Mouse (Mus musculus) brain, adult 2 months (tissue): ENCODE measurements around the gene Foxo4.

Experiments used
- DNase-seq: peaks from one replicate; pipeline ENCODE4 v3.0.0; 2011; ENCODE audit warnings: low read depth, low spot score

Foxo4 gene

DNA sequence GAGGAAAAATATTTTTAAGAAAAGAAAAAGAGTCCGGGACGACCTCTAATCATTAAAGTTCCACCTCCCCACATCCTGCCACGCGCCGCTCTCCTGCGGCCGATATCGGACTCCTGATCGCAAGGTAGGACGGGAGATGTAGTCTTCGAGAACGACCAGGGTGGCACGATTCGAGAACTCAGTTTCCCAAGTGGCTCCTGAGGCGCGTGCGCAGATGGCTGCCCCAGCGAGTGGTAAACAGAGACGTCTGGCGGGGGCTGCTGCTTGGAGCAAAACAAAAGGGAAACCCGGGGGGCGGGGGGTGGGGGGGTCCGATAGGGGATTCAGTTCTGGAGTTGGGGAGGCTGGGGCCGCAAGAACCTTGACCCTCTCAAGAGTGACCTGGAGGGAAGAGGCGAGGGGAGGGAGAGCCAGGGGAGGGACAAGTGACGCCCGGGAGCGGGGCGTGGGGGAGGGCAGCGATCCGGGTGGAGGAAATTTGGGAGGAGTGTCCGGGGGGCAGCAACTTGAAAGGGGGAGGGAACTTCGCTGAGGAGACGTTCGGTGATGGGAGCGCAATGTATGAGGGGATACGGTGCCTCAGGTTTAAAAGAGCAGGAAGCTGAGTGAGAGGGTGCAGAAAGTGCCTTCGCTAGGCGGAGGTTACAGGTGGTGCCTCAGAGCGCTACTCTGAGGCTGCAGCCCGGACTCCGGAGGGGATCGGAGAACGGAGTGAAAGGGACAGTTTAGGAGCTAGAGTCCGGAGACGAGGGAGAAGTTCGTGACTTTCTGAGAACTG is at the start of gene Foxo4:
TSS of gene Foxo4 (plus strand) at position 577 of the 778 bp plus-strand sequence.
- DNase-seq: peak; percentile 97

DNA sequence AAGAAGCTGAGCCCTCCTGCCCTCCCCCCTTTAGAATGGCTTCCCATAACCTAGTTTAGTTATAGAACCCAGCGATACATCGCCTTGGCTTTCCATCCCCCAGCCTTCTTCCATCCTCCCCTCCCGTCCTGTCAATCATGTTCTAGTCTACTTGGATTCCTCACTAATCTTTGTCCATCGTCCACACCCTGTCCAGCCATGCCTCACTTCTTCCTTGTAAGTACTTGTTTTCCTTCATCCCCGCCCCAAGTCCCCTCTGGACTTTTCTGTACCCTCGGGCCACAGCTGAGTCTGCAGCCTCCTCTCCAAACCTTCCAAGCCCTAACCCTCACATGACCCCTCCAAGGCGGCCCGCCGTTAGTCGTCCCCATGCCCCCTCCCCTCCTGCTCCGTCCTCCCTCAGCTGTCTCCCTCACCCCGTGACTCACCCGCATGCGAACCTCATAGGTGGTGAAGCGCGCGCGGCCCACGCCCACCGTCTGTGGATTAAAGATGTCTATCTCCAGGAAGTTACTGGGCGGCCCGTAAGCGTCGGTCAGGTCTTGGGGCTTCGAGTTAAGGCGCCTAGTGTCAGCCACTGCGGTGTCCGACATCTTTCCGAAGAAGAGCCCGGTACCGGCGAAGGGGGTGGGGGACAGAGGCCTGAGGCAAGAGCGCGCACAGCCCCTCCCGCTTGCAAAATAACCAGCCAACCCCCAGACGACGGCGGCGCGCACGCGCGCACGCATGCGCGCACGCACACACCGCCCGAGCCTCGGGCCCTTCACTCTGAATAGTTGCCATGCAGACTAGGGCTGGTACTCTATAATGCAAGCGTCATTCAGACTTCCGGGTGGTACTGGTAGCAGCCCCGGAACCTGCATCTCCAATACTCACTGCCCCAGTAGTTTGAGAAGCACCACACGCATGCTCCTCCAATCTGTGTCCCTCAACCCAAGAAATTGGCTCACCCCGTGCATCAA is 32.2 kb upstream of the Foxo4 start, which contains the start of gene Snx12:
TSS of gene Snx12 (minus strand) at position 730 of the 962 bp plus-strand sequence.
- DNase-seq: peak; percentile 98

DNA sequence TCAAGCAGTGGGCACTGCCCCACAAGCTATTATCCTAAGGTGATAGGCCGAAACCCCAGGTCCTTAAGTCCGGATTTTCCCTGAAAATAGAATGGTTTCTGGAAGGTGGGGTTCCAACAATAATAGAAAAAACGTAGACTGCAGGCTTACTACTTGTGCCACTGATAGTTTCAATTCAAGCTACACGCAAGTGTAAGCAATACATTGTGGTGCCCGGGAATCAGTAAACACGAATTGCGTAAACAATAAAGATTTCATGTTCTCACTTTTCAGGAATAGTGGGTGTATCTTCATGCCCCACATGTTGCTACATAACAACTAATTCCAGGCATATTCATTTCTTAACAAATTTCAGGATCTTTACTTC is 31.5 kb upstream of the Foxo4 start:
- DNase-seq: no peak

DNA sequence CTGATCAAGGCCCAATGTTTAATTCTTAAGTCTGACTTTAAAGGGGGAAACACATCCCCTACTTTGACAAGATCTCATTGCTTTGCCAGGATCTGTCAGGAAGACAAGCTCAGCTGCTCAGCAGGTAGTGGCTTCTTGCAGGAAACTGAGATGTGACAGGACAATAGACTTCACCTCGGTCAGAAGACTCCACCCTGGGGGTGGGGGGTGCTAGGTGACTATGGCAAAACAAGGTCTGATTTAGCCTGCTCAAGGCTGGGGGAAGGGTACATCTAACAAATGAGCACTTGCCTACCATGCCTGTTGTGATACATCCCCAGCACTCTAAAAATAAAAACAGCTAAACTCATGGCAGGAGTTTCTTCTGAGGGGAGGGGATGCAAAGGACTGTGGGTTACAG is 9.3 kb upstream of the Foxo4 start:
- no peak for DNase-seq

DNA sequence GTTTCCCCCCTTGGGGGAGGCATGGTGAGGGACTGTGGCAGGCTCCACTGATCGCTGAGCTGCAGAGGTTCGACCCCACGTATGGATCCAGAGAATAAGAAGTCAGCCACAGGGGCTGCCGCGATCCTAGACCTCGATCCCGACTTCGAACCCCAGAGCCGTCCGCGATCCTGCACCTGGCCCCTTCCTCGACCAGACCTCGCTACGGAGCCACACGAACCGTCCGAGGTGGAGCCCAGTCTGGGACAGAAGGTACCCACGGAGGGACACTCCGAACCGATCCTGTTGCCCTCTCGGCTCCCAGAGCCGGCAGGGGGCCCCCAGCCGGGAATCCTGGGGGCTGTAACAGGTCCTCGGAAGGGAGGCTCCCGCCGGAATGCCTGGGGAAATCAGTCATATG is 412 bp downstream of the Foxo4 start:
- no peak for DNase-seq

DNA sequence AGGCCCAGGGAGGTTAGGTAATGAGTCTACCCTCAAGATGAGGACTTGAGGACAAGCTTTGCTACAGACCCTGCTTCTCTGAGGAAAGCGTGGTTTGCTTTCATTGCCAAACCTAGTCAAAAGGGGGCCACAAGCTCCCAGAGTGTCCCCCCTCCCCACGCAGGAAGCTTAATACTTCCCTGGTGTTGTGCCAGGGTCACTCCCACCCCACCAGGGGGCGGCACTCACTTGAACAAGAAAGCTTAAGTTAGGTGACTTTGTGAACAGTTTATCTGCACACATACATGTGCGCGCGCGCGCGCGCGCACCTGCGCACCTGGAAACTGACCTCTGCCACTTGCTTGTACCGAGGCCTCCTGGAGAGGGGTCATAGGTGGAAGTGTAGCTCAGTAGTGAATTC is 2.3 kb downstream of the Foxo4 start:
- no peak for DNase-seq

DNA sequence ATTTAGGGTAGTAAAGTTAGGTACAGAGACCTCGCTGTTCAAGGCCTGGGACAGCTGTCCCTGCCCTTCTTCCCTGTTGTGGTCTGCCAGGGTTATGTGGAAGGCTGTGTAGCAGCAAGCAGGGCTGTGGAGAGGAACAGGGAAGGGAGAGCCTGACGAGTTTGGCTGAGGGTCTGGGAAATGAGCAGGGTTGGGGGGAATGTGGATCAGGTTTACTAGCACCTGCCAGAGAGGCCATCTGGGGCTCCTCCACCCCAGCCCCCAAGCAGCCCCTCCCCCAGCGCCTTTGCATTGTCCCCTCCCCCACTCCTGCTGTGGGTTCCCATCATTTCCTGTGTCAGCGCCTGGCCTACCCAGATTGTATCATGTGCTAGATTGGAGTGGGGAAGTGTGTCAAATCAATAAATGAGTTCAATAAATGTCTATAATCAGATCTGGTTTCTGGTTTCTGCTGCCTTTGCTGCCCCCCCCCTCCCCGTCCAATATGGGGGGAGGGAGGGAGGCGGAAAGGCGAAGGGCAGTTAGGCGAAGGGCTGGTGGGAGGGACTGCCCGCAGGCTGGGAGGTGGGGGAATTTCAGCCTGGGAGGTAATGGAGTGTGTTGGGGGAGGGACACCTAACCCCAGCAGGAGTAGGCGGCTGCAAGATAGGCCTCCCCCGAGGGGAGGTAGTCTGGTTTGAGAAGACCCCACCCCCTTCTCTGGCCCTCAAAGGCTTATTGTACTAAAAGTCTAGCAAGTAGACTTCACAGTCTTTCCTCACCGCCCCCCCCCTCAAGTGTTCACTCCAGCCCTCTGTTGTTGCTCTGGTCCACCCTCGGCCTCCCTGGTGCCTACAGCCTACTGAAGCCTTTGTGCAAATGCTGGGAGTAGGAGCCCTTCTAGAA is 6.4 kb downstream of the Foxo4 start:
- DNase-seq: no peak

DNA sequence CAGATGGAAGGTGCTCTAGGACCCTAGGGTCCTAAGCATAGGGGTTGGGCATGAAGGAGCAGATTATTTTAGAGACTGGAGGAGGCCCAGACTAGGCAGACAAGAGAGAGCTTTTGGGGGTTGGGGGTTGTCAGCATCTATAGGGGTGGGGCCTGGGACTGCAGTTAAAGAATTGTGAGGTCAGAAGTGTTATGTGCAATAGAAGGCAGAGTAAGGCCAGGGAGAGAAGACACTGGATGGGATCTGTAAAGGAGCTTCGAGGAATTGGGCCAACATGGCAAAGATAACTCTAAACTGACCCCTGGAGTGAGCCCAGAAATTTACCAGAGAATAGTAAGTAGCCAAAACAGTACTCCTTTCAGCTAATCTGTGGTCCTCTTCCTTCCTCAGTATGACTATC is 9.6 kb downstream of the Foxo4 start, which contains the start of gene Gm614:
TSS of gene Gm614 (minus strand) at position 101 of the 400 bp plus-strand sequence.
- DNase-seq: no peak

DNA sequence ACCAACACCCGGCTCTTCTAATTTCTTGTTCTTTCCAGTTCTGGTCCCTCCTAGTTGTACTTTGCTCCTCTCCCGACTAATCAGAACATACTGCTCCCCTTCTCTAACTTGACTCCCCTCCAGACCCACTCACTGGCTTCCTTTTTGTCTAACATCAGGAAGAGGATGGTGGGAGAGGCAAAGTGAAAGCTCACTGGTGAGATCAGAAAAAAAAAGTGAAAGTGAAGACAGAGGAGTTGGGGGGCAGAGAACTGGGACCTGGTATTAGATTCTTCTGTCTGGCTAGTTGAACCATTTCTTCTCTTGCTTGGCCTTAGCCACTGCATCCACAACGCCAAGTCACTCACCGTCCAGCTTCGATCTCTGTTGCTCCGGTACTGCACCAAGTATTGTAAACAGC is 12.3 kb downstream of the Foxo4 start:
- DNase-seq: no peak

DNA sequence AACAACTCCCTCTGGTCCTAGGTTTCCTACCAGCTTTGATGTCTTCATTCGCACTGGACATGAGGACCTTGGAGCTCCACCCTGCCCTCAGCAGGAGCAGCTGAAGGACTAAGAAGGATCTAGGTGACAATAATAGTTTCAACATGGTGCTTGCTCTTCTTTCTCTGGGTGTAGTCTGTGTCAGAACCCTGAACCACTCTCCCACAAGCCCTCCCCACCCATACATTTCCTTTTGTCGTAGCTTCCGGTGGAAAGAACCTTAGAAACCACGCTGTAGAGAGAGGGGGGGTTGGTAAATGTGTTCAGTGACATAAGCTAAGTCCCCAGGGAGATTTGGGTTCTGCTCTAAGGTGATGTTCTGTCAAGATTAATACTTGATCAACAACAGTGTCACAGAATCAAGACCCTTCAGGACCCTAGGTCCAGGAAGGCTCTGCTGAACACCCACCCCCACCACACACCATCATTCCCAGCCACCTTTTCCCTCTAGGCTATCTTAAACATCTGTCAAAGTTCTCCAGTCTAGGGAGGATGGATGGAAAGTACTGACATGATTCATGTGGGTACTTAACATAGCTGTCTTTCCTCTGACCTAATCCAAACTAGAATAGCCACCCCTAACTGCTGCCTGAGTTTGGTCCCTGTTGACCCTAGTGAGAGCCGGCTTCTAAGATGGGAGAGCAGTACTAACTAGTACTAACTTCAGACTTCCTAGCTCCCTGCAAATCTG is 13.9 kb downstream of the Foxo4 start, which contains the start of gene Il2rg:
TSS of gene Il2rg (minus strand) at position 231 of the 730 bp plus-strand sequence.
- no peak for DNase-seq

DNA sequence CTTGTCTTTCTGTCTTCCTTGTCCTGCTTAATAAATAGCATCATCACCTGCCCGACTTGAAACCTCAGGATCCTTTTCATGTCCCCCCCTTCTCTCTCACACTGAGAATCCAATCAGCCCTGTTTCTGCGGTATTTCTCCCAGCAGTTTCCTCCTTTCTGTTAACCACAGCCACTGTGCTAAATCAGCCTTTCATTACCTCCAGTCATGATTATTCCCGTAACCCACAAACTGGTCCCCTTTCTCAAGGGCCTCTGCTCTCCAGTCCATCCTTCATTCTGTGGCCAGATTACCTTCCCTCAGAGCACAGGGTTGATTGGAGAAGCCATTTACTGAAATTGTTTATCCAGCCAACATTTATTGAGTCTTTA is 14.4 kb downstream of the Foxo4 start, which contains the start of gene Gm20489:
TSS of gene Gm20489 (minus strand) at position 269 of the 370 bp plus-strand sequence.
- DNase-seq: no peak

DNA sequence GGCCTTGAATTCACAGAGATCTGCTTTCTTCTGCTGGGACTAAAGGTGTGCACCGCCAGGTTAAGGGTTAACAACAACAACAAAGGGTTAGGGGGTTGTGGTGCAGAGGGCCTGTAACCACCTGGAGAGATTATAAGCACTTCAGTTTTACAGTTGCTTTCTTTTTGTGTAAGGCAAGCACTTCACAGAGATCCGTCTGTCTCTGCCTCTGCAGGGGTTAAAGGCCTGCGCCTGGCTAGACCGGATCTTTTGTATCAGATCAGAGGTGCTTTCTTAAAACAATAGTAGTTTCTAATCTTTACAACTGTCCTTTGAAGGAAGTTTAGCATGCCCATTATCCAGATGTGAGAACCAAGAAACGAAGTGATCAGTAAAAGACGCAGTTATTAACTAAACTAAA is 19.1 kb downstream of the Foxo4 start:
- DNase-seq: no peak

DNA sequence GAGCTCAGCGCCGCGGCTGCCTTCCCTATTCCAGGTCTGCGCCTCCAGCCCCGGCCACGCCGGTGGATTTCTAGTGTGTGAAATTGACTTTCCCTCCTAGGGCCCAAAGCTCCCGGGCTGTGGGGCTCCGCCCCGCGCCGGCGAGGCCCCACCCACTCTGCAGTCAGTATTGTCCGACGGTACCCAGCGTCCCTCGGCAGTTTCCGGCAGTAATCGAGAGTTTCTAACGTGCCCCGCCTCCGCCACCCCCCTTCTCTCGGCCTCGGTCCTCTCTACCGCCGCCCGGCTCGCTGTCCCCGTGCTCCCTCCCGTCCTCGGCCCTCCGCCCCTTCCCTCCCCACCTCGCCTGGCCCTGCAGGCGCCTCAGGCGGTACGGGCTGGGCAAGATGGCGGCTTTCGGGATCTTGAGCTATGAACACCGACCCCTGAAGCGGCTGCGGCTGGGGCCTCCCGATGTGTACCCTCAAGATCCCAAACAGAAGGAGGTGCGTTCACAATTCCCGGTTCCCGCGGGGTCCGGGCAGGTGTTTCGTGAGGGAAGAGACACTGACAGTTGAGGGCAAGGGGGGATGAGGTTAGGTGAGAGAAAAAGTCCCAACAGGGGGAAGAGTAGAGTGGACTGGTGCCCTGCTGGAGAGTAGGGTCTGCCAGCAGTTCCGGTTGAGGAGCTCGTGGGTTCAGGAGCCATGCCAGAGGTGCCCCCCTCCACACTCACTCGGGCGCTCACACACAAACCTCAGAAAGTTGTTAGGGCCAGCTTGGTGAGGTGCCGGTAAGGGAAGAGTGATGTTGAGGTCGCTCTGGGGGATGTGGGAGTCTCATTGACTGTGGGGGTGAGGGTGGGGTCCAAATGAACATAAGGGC is 19.8 kb downstream of the Foxo4 start, which contains the start of gene Med12:
TSS of gene Med12 (plus strand) at position 156 of the 864 bp plus-strand sequence.
- peak; percentile 94 for DNase-seq

DNA sequence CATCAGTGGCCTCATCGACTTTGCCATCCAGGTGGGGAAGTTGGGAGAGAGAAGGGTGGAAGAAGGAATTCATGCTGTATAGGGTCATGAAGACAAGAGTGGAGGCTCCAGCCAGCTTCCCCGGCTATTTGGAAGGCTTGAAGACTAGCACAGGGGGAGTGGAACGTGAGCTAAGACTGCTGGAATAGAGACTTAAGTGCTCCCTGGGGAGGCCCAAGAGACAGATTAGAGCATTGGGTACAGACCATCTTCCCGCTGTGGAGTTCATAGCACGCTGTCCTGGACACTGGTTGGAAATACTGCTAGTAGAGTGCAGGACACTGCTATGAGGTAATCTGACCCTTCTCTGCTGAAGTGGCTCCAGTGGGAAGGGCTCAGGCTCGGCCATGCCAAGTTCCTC is 28.5 kb downstream of the Foxo4 start:
- no peak for DNase-seq

DNA sequence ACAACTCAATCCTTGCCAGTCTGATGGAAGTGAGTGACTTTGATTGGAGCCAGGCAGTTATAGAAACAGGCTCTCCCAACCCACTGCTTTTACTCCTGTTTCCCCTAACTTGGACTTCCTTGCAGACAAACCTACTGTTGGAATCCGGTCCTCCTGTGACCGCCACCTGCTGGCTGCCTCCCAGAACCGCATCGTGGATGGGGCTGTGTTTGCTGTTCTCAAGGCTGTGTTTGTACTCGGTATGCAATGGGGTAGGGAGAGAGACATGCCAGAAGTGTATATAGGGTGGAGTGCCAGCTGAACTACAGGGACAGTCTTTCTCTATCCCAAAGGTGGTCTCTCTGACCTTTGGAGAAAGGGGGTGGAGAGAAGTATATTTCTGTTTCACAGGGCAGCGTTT is 31.2 kb downstream of the Foxo4 start:
- peak; percentile 73 for DNase-seq

DNA sequence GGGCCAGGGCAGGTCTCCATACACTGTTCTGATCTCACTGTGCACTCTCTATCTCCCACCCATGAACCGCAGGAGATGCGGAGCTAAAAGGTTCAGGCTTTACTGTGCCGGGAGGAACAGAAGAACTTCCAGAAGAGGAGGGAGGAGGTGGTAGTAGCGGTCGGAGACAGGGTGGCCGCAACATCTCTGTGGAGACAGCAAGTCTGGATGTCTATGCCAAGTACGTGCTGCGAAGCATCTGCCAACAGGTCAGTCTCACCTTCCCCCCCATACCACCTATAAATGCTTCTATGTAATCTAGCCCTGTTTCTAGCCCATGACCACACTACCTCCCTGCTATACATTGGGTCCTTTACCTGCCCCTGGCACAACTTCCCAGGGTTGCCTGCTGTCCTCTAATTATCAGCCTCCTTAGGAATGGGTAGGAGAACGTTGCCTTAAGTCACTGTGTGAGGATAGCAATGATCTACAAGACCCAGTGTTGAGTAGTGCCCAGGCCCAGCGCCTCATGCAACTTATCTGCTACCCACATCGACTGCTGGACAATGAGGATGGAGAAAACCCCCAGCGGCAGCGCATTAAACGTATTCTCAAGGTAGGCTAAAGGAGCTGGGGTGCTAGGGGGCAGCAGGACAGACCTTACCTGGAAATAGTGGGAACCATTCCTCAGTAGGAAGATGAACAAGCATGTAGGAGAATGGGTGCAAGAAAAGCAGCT is 31.8 kb downstream of the Foxo4 start:
- no peak for DNase-seq

DNA sequence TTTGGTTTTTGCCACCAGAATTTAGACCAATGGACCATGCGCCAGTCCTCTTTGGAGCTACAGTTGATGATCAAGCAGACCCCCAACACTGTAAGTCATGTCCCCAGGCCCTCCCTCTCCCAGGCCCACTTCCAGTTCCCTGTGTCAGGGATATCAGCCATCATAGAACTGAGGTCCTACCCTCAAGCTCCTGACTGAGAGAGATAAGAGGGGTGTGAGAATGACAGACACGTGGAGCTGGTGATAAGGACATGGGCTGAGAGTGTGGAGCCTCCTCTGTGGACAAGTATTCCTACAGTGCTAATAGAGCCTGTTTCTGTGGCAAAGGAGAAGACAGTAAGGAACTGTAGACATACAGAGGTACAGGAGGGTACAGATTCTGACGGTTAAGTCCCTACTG is 33.2 kb downstream of the Foxo4 start:
- no peak for DNase-seq

DNA sequence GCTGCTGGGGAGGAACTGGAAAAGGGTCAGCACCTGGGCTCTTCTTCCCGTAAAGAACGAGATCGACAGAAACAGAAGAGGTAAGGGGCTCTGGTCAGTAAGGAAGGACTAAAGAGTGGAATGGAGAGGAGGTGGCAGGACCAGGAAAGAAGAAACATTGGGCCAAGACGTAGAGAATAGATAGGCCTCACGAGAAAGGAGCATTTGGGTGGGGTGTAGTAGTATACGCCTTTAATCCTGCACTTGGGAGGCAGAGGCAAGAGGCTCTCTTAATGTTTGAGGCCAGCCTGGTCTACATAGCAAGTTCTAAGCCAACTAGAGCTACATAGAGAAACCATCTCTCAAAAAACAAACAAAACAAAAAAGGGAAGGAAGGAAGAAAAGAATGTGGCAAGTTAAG is 34.1 kb downstream of the Foxo4 start:
- no peak for DNase-seq

DNA sequence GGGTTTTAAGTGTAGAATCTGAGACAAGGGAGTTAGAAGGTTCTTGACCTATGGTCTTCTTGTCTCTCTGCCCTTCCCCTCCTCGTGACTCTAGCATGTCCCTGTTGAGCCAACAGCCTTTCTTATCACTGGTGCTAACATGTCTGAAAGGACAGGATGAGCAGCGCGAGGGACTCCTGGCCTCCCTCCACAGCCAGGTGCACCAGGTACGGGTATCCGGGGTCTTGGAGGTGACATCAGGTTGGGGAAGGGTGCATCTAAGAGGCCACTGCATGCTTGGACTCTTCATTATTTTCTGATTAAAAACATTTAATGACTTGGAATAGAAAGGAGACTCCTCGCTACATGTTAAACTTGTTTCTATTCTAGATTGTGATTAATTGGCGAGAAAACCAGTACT is 34.7 kb downstream of the Foxo4 start:
- no peak for DNase-seq
